8 mouse cellular contexts compared by ENCODE assay signal in the genomic region with DNA sequence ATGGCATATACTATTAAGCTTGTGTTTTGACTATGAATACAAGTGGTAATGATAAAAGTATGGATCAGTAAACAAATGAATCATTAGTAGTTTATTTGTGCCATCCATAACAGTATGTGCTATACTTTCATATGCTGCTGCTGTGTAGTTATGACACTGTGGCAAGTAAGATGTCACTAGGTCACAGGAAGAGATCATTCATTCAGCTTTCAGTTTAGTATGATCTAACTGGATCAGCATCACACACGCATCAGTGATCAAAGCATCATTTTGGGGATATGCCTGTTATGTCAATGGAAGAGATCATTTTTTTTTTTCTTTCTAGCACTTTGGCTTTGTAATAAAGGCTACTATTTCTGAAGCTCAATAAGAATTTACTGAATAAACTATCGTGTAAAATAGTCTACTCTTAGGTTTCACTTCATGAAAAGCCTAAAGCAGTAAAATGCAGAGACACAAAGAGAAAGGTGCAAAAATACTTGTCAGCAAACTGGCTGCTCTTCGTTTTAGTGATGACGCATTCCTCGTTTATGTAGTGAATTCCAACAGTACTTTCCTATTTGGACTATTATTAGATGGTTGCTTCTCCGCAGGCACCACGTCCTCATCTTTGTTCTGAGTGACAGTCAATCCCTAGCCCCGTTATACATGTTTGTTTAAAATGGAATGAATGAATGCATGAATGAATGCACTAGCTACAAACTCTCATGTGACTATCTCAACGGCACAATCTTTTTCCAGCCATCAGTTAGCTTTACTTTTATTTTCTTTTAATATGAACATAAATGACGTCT. TPM values are rescaled to one million over a fixed set of nuclear protein-coding genes. Genes with fewer than 3 reads are reported as not detected.
DNase-seq lines count a peak whose midpoint lies in the region; ATAC-seq and TF ChIP-seq lines count a peak whose summit lies in the region.

No protein-coding gene starts in this region.

- H3K4me3 ChIP-seq in kidney, embryonic 15.5 days (replicated peaks), result peak overlapping the region; percentile 79
- H3K4me3 ChIP-seq in G1E (ENCODE audit: low read depth, low read length), result peak overlapping the region; percentile 97
- H3K4me3 ChIP-seq in limb, embryonic 11.5 days (ENCODE audit: low read depth, low read length), result peak overlapping the region; percentile 83

- H3K9ac ChIP-seq in kidney, embryonic 15.5 days, result peak overlapping the region; percentile 95
- peak overlapping the region; percentile 98 for H3K9ac ChIP-seq in limb, embryonic 11.5 days (ENCODE audit: low read length)

- H3K27me3 ChIP-seq in kidney, embryonic 15.5 days, result no peaks in the 10 kb centered on the region
- no peaks in the 10 kb centered on the region for H3K27me3 ChIP-seq in G1E (ENCODE audit: insufficient read depth, low read length)
- no peaks in the 10 kb centered on the region for H3K27me3 ChIP-seq in limb, embryonic 11.5 days (ENCODE audit: control insufficient read depth, insufficient read depth, low read length)

- intact Hi-C loops in gastrocnemius, postnatal 14 days (cut with DNase I; ENCODE audit: low total_unique reads), result no loop called here

- H3K9me3 ChIP-seq in kidney, embryonic 15.5 days (replicated peaks), result no peaks in the 10 kb centered on the region
- 0 out of 2 replicates have a peak, but pooled peaks cover 3% of the 10 kb centered on the region for H3K9me3 ChIP-seq in G1E (replicated peaks)
- no peaks in the 10 kb centered on the region for H3K9me3 ChIP-seq in limb, embryonic 11.5 days (ENCODE audit: control insufficient read depth, low read length)

- peaks cover 19% of the 10 kb centered on the region for H3K4me1 ChIP-seq in kidney, embryonic 15.5 days
- H3K4me1 ChIP-seq in G1E (ENCODE audit: insufficient read depth, low read depth, low read length), result peaks cover 27% of the 10 kb centered on the region
- peaks cover 4% of the 10 kb centered on the region; the same call in 1 of the 2 replicates for H3K4me1 ChIP-seq in limb, embryonic 11.5 days (ENCODE audit: control insufficient read depth, insufficient read depth, low read length)

- 0 out of 2 replicates have a peak overlapping the region, but pooled peaks have one; percentile 93 for H3K27ac ChIP-seq in kidney, embryonic 15.5 days
- H3K27ac ChIP-seq in limb, embryonic 11.5 days (replicated peaks; ENCODE audit: low read depth, low read length), result no peak overlapping the region

- DNase-seq in kidney, adult 8-10 months, result no peak
- no peak for DNase-seq in G1E (ENCODE audit: low spot score)
- DNase-seq in limb, embryonic 11.5 days (ENCODE audit: low spot score), result no peak
- peak; percentile 47 for DNase-seq in retina, embryonic 14.5 days (ENCODE audit: low spot score)
- DNase-seq in right cerebral cortex, postnatal 25 days, result no peak
- DNase-seq in gastrocnemius, postnatal 14 days, result no peak

- peaks cover 4% of the 10 kb centered on the region; the same call in 1 of the 2 replicates for H3K36me3 ChIP-seq in kidney, embryonic 15.5 days
- H3K36me3 ChIP-seq in G1E (replicated peaks), result peaks cover 16% of the 10 kb centered on the region
- no peaks in the 10 kb centered on the region for H3K36me3 ChIP-seq in limb, embryonic 11.5 days (ENCODE audit: control insufficient read depth, insufficient read depth, low read length)

- 32% methylated on average over 10 of the region's 10 CpGs for WGBS in kidney, embryonic 15.5 days
- WGBS in limb, embryonic 11.5 days, result 64% methylated on average over 10 of the region's 10 CpGs

- no peak for ATAC-seq in kidney, embryonic 15.5 days (replicated peaks; ENCODE audit: low FRiP score)
- no peak for ATAC-seq in G1E (ENCODE audit: extremely low read depth, insufficient number of reproducible peaks, low FRiP score, poor library complexity, severe bottlenecking)
- 0 out of 2 replicates have a peak, but pooled peaks have one; percentile 22 for ATAC-seq in erythroid progenitor cell, adult 5-6 weeks (replicated peaks; ENCODE audit: low FRiP score, poor library complexity, severe bottlenecking)
- no peak for ATAC-seq in limb, embryonic 11.5 days (ENCODE audit: insufficient number of reproducible peaks, low FRiP score, low TSS enrichment, low read depth)

- no peak for TF ChIP-seq CTCF in G1E (IDR thresholded peaks at IDR 0.05; ENCODE audit: low read depth, low read length)

- peak overlapping the region; percentile 57 for H3K4me2 ChIP-seq in kidney, embryonic 15.5 days
- peak overlapping the region; percentile 43 for H3K4me2 ChIP-seq in limb, embryonic 11.5 days (ENCODE audit: low read depth, severe bottlenecking)

RNA-seq across cellular contexts. Expression of gene Dzip3, which starts 1.3 kb away (rescaled TPM):
- polyA plus RNA-seq in kidney, embryonic 15.5 days (2015; fragmentation: Nextera tagmentation; extraction: Ambion mirVana), result 30.9 and 31.5 TPM in 2 replicates
- total RNA-seq in G1E (2014; fragmentation: Nextera tagmentation) (166 and 188 TPM in 2 replicates), G1E (2017) (50.2 and 52.1 TPM in 2 replicates)
- 17.6 and 24.6 TPM in 2 replicates for polyA plus RNA-seq in G1E (2012)
- 22.2 and 33.9 TPM in 2 replicates for total RNA-seq in erythroid progenitor cell, adult 5-6 weeks (2015; ENCODE audit: low replicate concordance)
- total RNA-seq in erythroid progenitor cell, adult 5-6 weeks (2017; ENCODE audit: low replicate concordance), result 18.2 and 26.1 TPM in 2 replicates
- polyA plus RNA-seq in limb, embryonic 11.5 days (2014; fragmentation: Nextera tagmentation; extraction: Ambion mirVana), result 49.8 and 53.5 TPM in 2 replicates
- 1 to 10 TPM; 5.1 to 5.2 TPM for total RNA-seq in gastrocnemius, postnatal 14 days (2021)

RNA-seq across cellular contexts. Expression of gene Cip2a, which starts 1.4 kb away (rescaled TPM):
- polyA plus RNA-seq in kidney, embryonic 15.5 days (2015; fragmentation: Nextera tagmentation; extraction: Ambion mirVana), result 25.2 and 29.0 TPM in 2 replicates
- total RNA-seq in G1E (2014; fragmentation: Nextera tagmentation) (79.7 and 82.2 TPM in 2 replicates), G1E (2017) (87.5 and 104 TPM in 2 replicates)
- 2.5 and 4.5 TPM in 2 replicates for polyA plus RNA-seq in G1E (2012)
- total RNA-seq in erythroid progenitor cell, adult 5-6 weeks (2015; ENCODE audit: low replicate concordance), result 171 and 296 TPM in 2 replicates
- total RNA-seq in erythroid progenitor cell, adult 5-6 weeks (2017; ENCODE audit: low replicate concordance), result 251 and 283 TPM in 2 replicates
- 53.9 and 55.8 TPM in 2 replicates for polyA plus RNA-seq in limb, embryonic 11.5 days (2014; fragmentation: Nextera tagmentation; extraction: Ambion mirVana)
- 1 to 10 TPM; 2.1 to 2.4 TPM for total RNA-seq in gastrocnemius, postnatal 14 days (2021)

Comparison
In these comparisons a context has a peak if more than half of its experiments do, and no peak if none do; other contexts are left out.
1. RNA of gene Cip2a, which starts 1.4 kb away (total RNA-seq): 171 to 296 TPM in erythroid progenitor cell, adult 5-6 weeks and 79.7 to 104 TPM in G1E; 2.1 to 2.4 TPM in gastrocnemius, postnatal 14 days; every median in the first group is over 10 times any median in the second.
2. Peak in every context shown above with its lines, with median percentiles within 50 percentile points of each other: H3K4me3 ChIP-seq.